Mouse (Mus musculus): ENCODE results near the gene Atp1b2. TPM values are rescaled to one million over a fixed set of nuclear protein-coding genes. Genes with fewer than 3 reads are reported as not detected.

Atp1b2 gene
- total and polyA plus RNA-seq, 3 experiments, result 0.09 TPM; not detected in 2

GRCm38 (mm10) chr11:69578301-69578700 is 27.4 kb downstream of the Atp1b2 start:
- no peak for TF ChIP-seq PAX5 (IDR thresholded peaks at IDR 0.05; ENCODE audit: low read length)
- Histone ChIP-seq H3K4me1 (ENCODE audit: control insufficient read depth in 1 of 2, insufficient read depth in 2 of 2) (peaks cover 15 to 47% of the 10 kb centered on the region in 2 experiments), H3K4me2 (ENCODE audit: insufficient read depth, low read depth, poor library complexity, severe bottlenecking) (peak overlapping the region; percentile 78), H3K36me3 (replicated peaks in 1 of 2; ENCODE audit: control insufficient read depth in 1 of 2, insufficient read depth in 1 of 2, low read length in 1 of 2) (peaks cover 22 to 52% of the 10 kb centered on the region in 2 experiments), H3K27ac (ENCODE audit: insufficient read depth, low read depth) (no peak overlapping the region), H3K4me3 (replicated peaks in 1 of 3; ENCODE audit: low read depth in 2 of 3, low read length in 2 of 3, poor library complexity in 1 of 3) (peak overlapping the region; percentile 65 to 99 (median 81)), H3K79me2 (replicated peaks; ENCODE audit: control insufficient read depth, extremely low read depth, insufficient read depth, poor library complexity, severe bottlenecking) (peaks cover 71% of the 10 kb centered on the region), H3K9ac (ENCODE audit: insufficient read depth, low read depth) (peak overlapping the region; percentile 83), H3K27me3 (replicated peaks) (no peaks in the 10 kb centered on the region), H3K9me3 (replicated peaks; ENCODE audit: low read length) (no peaks in the 10 kb centered on the region)
- in situ Hi-C loops (cut with MboI; ENCODE audit: low pct_ligation_motif_present, low pct_unique_long_range_greater_than_20kb, low sequenced_read_pairs), result loop anchor here (5.0 kb wide), 1 partner anchor 36 kb away; no protein-coding TSS in a partner anchor
- dilution Hi-C loops (cut with MboI; ENCODE audit: extremely low pct_ligation_motif_present, extremely low pct_unique_long_range_greater_than_20kb, low sequenced_read_pairs), result no loop called here
- no peak for DNase-seq (ENCODE audit: extremely low read depth)

GRCm38 (mm10) chr11:69576307-69576706 is 29.4 kb downstream of the Atp1b2 start:
- H3K9ac ChIP-seq (ENCODE audit: insufficient read depth, low read depth), result no peak overlapping the region
- H3K4me2 ChIP-seq (ENCODE audit: insufficient read depth, low read depth, poor library complexity, severe bottlenecking), result peak overlapping the region; percentile 78; the same call in 1 of the 2 replicates
- no peaks in the 10 kb centered on the region for H3K9me3 ChIP-seq (replicated peaks; ENCODE audit: low read length)
- H3K27me3 ChIP-seq (replicated peaks), result no peaks in the 10 kb centered on the region
- dilution Hi-C loops (cut with MboI; ENCODE audit: extremely low pct_ligation_motif_present, extremely low pct_unique_long_range_greater_than_20kb, low sequenced_read_pairs) (no loop called here), in situ Hi-C loops (cut with MboI; ENCODE audit: low pct_ligation_motif_present, low pct_unique_long_range_greater_than_20kb, low sequenced_read_pairs) (loop anchor here (5.0 kb wide), 1 partner anchor 34 kb away; no protein-coding TSS in a partner anchor)
- no peak for TF ChIP-seq CTCF (conservative IDR thresholded peaks at IDR 0.05 in 1 of 2, IDR thresholded peaks at IDR 0.05 in 1 of 2; ENCODE audit: low read depth in 2 of 2, low read length in 2 of 2)
- no peak for TF ChIP-seq CHD2 (IDR thresholded peaks at IDR 0.05; ENCODE audit: low read length)
- H3K4me1 ChIP-seq (ENCODE audit: control insufficient read depth in 1 of 2, insufficient read depth in 2 of 2), result peaks cover 8 to 39% of the 10 kb centered on the region in 2 experiments
- H3K27ac ChIP-seq (ENCODE audit: insufficient read depth, low read depth), result no peak overlapping the region
- DNase-seq (ENCODE audit: extremely low read depth), result no peak
- H3K79me2 ChIP-seq (replicated peaks; ENCODE audit: control insufficient read depth, extremely low read depth, insufficient read depth, poor library complexity, severe bottlenecking), result peaks cover 52% of the 10 kb centered on the region
- no peak overlapping the region for H3K4me3 ChIP-seq (replicated peaks in 1 of 3; ENCODE audit: low read depth in 2 of 3, low read length in 2 of 3, poor library complexity in 1 of 3)
- H3K36me3 ChIP-seq (replicated peaks in 1 of 2; ENCODE audit: control insufficient read depth in 1 of 2, insufficient read depth in 1 of 2, low read length in 1 of 2), result peaks cover 31 to 58% of the 10 kb centered on the region in 2 experiments

- no peaks in the 10 kb centered on the region for H3K27me3 ChIP-seq (replicated peaks)
- H3K4me1 ChIP-seq (ENCODE audit: control insufficient read depth in 1 of 2, insufficient read depth in 2 of 2), result peaks cover 8 to 39% of the 10 kb centered on the region in 2 experiments
- no peak overlapping the region for H3K4me2 ChIP-seq (ENCODE audit: insufficient read depth, low read depth, poor library complexity, severe bottlenecking)
- DNase-seq (ENCODE audit: extremely low read depth), result peak; percentile 70
- H3K27ac ChIP-seq (ENCODE audit: insufficient read depth, low read depth), result no peak overlapping the region
- dilution Hi-C loops (cut with MboI; ENCODE audit: extremely low pct_ligation_motif_present, extremely low pct_unique_long_range_greater_than_20kb, low sequenced_read_pairs) (no loop called here), in situ Hi-C loops (cut with MboI; ENCODE audit: low pct_ligation_motif_present, low pct_unique_long_range_greater_than_20kb, low sequenced_read_pairs) (loop anchor here (5.0 kb wide), 1 partner anchor 33 kb away; no protein-coding TSS in a partner anchor)
- H3K9ac ChIP-seq (ENCODE audit: insufficient read depth, low read depth), result no peak overlapping the region
- H3K79me2 ChIP-seq (replicated peaks; ENCODE audit: control insufficient read depth, extremely low read depth, insufficient read depth, poor library complexity, severe bottlenecking), result peaks cover 44% of the 10 kb centered on the region
- no peak overlapping the region for H3K4me3 ChIP-seq (replicated peaks in 1 of 3; ENCODE audit: low read depth in 2 of 3, low read length in 2 of 3, poor library complexity in 1 of 3)
- TF ChIP-seq CHD1 (IDR thresholded peaks at IDR 0.05; ENCODE audit: low read depth, low read length) (no peak), MYC (IDR thresholded peaks at IDR 0.05; ENCODE audit: low read depth, low read length) (peak; percentile 89), USF2 (conservative IDR thresholded peaks at IDR 0.05; ENCODE audit: low read depth, low read length) (no peak), MAX (IDR thresholded peaks at IDR 0.05; ENCODE audit: low read length) (peak; percentile 71), CTCF (conservative IDR thresholded peaks at IDR 0.05 in 1 of 2, IDR thresholded peaks at IDR 0.05 in 1 of 2; ENCODE audit: low read depth in 2 of 2, low read length in 2 of 2) (peak; percentile 70 to 76), ZC3H11A (IDR thresholded peaks at IDR 0.05; ENCODE audit: low read depth, low read length) (no peak), RAD21 (IDR thresholded peaks at IDR 0.05; ENCODE audit: low read depth, low read length) (peak; percentile 54), MXI1 (IDR thresholded peaks at IDR 0.05; ENCODE audit: low read depth, low read length) (peak; percentile 49; the same call in 1 of the 2 replicates), JUND (conservative IDR thresholded peaks at IDR 0.05; ENCODE audit: low read depth, low read length) (no peak), IRF4 (IDR thresholded peaks at IDR 0.05; ENCODE audit: low read depth, low read length) (no peak), SMC3 (IDR thresholded peaks at IDR 0.05; ENCODE audit: low read depth, low read length) (peak; percentile 41), HCFC1 (IDR thresholded peaks at IDR 0.05; ENCODE audit: low read depth, low read length) (no peak)
- H3K9me3 ChIP-seq (replicated peaks; ENCODE audit: low read length), result no peaks in the 10 kb centered on the region
- H3K36me3 ChIP-seq (replicated peaks in 1 of 2; ENCODE audit: control insufficient read depth in 1 of 2, insufficient read depth in 1 of 2, low read length in 1 of 2), result peaks cover 42 to 69% of the 10 kb centered on the region in 2 experiments
These were observed 30.5 kb downstream of the Atp1b2 start for GRCm38 (mm10) chr11:69575220-69575619.

All from CH12.LX (cell line).